Mouse (Mus musculus) midbrain, embryonic 14.5 days (tissue): ENCODE measurements around the gene Gna14. TPM values are rescaled to one million over a fixed set of nuclear protein-coding genes. Genes with fewer than 3 reads are reported as not detected.

ENCODE experiments used
- ATAC-seq: fragments of 200-750 bp; cut with Nextera tagmentation; 2 replicates; pipeline ENCODE4 v1.8.0; 2017; ENCODE audit warnings: moderate number of reproducible peaks, moderate library complexity; ENCODE audit not compliant: low FRiP score, low TSS enrichment
- DNase-seq: peaks from one replicate; pipeline ENCODE4 v3.0.0-alpha.2; 2015
- H3K27ac ChIP-seq: fragments of 300-500 bp; sonication (generic); replicated peaks from 2 replicates; pipeline ENCODE4 v1.5.1; 2014; ENCODE audit warnings: mild to moderate bottlenecking, low read depth, low read length, moderate library complexity
- H3K27me3 ChIP-seq: fragments of 300-500 bp; sonication (generic); 2 replicates; pipeline ENCODE4 v1.6.1; 2014; ENCODE audit warnings: low read length, control low read depth, mixed read lengths; ENCODE audit not compliant: control insufficient read depth, insufficient read depth
- H3K36me3 ChIP-seq: fragments of 300-500 bp; sonication (generic); 2 replicates; pipeline ENCODE4 v1.6.1; 2014; ENCODE audit warnings: low read length, control low read depth; ENCODE audit not compliant: control insufficient read depth, insufficient read depth
- H3K4me1 ChIP-seq: fragments of 300-500 bp; sonication (generic); 2 replicates; pipeline ENCODE4 v1.6.1; 2014; ENCODE audit warnings: mild to moderate bottlenecking, antibody characterized with exemption, low read length, control low read depth; ENCODE audit not compliant: control insufficient read depth, insufficient read depth
- H3K4me2 ChIP-seq: fragments of 300-500 bp; sonication (generic); 2 replicates; pipeline ENCODE4 v1.6.1; 2014; ENCODE audit warnings: mild to moderate bottlenecking, low read length, moderate library complexity
- H3K4me3 ChIP-seq: fragments of 300-500 bp; sonication (generic); replicated peaks from 2 replicates; pipeline ENCODE4 v1.5.1; 2014; ENCODE audit warnings: low read depth, low read length
- H3K9ac ChIP-seq: fragments of 300-500 bp; sonication (generic); replicated peaks from 2 replicates; pipeline ENCODE4 v1.6.1; 2014; ENCODE audit warnings: mild to moderate bottlenecking, low read length, moderate library complexity
- H3K9me3 ChIP-seq: fragments of 300-500 bp; sonication (generic); 2 replicates; pipeline ENCODE4 v1.6.1; 2016; ENCODE audit warnings: low read length, control low read depth, mixed read lengths; ENCODE audit not compliant: control insufficient read depth
- WGBS: fragments of 180-500 bp; shearing (Covaris S2); extraction: QIAGEN DNeasy Blood & Tissue Kit; methylation state at CpG from one replicate; pipeline ENCODE4 v1.1.7; 2014; 5-methylcytosine and 5-hydroxymethylcytosine counted together
- polyA plus RNA-seq: library from polyadenylated mRNA; unstranded; fragments of >200 nt; fragmentation: Nextera tagmentation; extraction: Ambion mirVana; gene quantifications from 2 replicates; pipeline ENCODE4 v1.2.1, GENCODE M21; 2014

Gna14 gene
- polyA plus RNA-seq, 1 experiment from 2014 or later: 0.25 TPM

DNA sequence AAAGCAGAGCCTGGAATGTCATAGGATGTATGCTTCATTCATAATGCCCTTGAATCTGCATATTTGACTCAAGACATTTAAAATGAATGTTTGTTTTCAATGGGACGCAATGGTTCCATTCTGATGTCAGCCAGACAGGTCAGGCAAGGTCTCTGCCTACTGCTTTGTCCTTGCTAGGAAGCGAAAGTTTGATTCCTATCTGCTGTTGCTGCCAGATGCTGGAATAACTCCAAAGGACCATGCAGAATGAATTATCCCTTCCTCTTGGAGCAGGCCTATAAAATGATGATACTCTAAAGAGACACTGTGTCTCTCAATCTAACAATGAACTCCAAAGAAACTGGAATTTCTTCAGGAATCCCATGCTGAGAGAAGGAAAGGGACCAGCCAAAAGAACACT, 10.0 kb upstream of the Gna14 start:
- WGBS: 80% methylated on average over 2 of the region's 2 CpGs
- ATAC-seq: no peak

GRCm38 (mm10) chr19:16431368-16431767, 4.2 kb upstream of the Gna14 start:
- no peak overlapping the region for H3K27ac ChIP-seq
- H3K4me3 ChIP-seq: no peak overlapping the region
- DNase-seq (no peak), ATAC-seq (no peak)
- H3K9me3 ChIP-seq: peaks cover 10% of the 10 kb centered on the region
- H3K4me2 ChIP-seq: no peak overlapping the region
- H3K9ac ChIP-seq: no peak overlapping the region
- H3K27me3 ChIP-seq: peaks cover 14% of the 10 kb centered on the region
- peaks cover 15% of the 10 kb centered on the region; the same call in 1 of the 2 replicates for H3K4me1 ChIP-seq
- 82% methylated on average over 8 of the region's 8 CpGs for WGBS
- H3K36me3 ChIP-seq: no peaks in the 10 kb centered on the region

More for the DNA sequence above, 10.0 kb upstream of the Gna14 start:
- Histone ChIP-seq H3K4me3 (no peak overlapping the region), H3K27ac (no peak overlapping the region), H3K9ac (no peak overlapping the region), H3K4me2 (no peak overlapping the region), H3K36me3 (no peaks in the 10 kb centered on the region), H3K4me1 (no peaks in the 10 kb centered on the region), H3K9me3 (peaks cover 10% of the 10 kb centered on the region), H3K27me3 (no peaks in the 10 kb centered on the region)
- no peak for DNase-seq

GRCm38 (mm10) chr19:16434879-16435278, 683 bp upstream of the Gna14 start:
- H3K9me3 ChIP-seq: no peaks in the 10 kb centered on the region
- peaks cover 35% of the 10 kb centered on the region for H3K27me3 ChIP-seq
- no peak overlapping the region for H3K27ac ChIP-seq
- ATAC-seq (no peak), DNase-seq (peak; percentile 53)
- peak overlapping the region; percentile 68 for H3K4me2 ChIP-seq
- H3K4me1 ChIP-seq: peaks cover 15% of the 10 kb centered on the region; the same call in 1 of the 2 replicates
- no peaks in the 10 kb centered on the region for H3K36me3 ChIP-seq
- 20% methylated on average over 9 of the region's 9 CpGs for WGBS
- peak overlapping the region; percentile 34; the same call in 1 of the 2 replicates for H3K4me3 ChIP-seq
- no peak overlapping the region for H3K9ac ChIP-seq

DNA sequence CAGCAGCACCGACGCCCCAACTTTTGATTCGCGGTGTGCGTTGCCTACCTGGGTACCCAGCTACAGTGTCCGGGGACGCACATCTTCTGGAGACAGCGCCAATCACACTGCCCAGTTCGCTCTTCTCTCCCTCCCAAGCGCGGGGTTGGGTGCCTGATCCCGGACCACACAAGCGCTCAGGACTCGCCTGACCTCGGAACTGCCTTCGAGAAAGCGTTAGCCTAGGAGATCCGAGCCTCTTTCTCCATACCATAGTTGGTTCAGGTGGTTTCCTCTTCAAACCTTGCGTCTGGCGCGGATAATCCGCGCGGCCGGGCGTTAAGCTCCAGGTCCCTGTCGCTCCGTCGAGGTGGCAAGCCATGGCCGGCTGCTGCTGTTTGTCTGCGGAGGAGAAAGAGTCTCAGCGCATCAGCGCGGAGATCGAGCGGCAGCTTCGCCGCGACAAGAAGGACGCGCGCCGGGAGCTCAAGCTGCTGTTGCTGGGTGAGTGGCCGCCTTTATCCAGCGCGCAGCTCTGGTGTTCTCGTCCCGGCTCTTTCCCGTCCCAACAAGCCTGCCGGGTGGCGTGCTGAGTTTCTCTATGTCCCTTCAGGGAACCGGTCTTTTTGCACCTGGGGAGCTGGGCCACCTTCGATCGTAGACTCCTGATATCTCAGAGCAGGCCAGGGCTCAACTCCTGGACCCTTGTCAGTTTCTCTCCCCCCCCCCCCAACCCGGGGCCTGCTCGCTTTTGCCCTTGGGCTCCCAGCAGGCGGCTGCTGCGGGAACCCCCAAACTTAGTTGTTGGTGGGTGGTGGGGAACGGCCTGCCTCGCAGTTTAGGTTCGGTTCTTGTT, 990 bp downstream of the Gna14 start:
- 2% methylated on average over 61 of the region's 61 CpGs for WGBS
- Histone ChIP-seq H3K27ac (no peak overlapping the region), H3K9me3 (no peaks in the 10 kb centered on the region), H3K9ac (peak overlapping the region; percentile 29; the same call in 1 of the 2 replicates), H3K36me3 (no peaks in the 10 kb centered on the region), H3K27me3 (peaks cover 35% of the 10 kb centered on the region), H3K4me1 (peaks cover 15% of the 10 kb centered on the region; the same call in 1 of the 2 replicates), H3K4me2 (peak overlapping the region; percentile 68), H3K4me3 (peak overlapping the region; percentile 34)
- peak; percentile 73 for DNase-seq
- ATAC-seq: peak; percentile 46; the same call in 1 of the 2 replicates

GRCm38 (mm10) chr19:16437170-16437483, 1.6 kb downstream of the Gna14 start:
- H3K9me3 ChIP-seq: no peaks in the 10 kb centered on the region
- no peak for ATAC-seq
- H3K27ac ChIP-seq: no peak overlapping the region
- H3K9ac ChIP-seq: no peak overlapping the region
- no peaks in the 10 kb centered on the region for H3K36me3 ChIP-seq
- 22% methylated on average over 4 of the region's 4 CpGs for WGBS
- H3K4me1 ChIP-seq: peaks cover 15% of the 10 kb centered on the region; the same call in 1 of the 2 replicates
- no peak overlapping the region for H3K4me3 ChIP-seq
- no peak overlapping the region for H3K4me2 ChIP-seq
- no peak for DNase-seq
- H3K27me3 ChIP-seq: peaks cover 35% of the 10 kb centered on the region

DNA sequence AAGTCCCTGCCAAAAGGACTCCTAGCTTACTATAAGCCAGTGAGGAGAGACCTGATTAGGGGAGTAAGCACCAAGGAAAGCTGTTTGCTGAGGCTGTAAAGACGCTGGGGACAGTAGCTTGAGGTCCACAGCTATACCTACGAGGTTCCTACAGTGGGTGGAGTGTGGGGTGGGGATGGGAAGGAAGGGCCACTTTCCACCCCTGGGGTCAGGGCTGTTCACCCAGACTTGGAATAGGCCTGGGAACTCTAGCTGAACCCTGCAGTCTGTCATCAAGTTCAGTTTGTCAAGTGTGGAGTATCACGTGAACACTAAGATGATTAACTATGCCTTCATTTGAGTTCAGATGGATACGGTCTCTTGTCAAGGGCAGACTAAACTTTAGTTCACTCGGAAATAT, 2.3 kb downstream of the Gna14 start:
- H3K27ac ChIP-seq: no peak overlapping the region
- H3K4me3 ChIP-seq: no peak overlapping the region
- 50% methylated on average over 5 of the region's 5 CpGs for whole genome bisulfite sequencing
- H3K4me1 ChIP-seq: peaks cover 15% of the 10 kb centered on the region; the same call in 1 of the 2 replicates
- peaks cover 35% of the 10 kb centered on the region for H3K27me3 ChIP-seq
- no peak overlapping the region for H3K4me2 ChIP-seq
- H3K9me3 ChIP-seq: no peaks in the 10 kb centered on the region
- no peak overlapping the region for H3K9ac ChIP-seq
- DNase-seq: no peak
- no peak for ATAC-seq
- H3K36me3 ChIP-seq: no peaks in the 10 kb centered on the region

DNA sequence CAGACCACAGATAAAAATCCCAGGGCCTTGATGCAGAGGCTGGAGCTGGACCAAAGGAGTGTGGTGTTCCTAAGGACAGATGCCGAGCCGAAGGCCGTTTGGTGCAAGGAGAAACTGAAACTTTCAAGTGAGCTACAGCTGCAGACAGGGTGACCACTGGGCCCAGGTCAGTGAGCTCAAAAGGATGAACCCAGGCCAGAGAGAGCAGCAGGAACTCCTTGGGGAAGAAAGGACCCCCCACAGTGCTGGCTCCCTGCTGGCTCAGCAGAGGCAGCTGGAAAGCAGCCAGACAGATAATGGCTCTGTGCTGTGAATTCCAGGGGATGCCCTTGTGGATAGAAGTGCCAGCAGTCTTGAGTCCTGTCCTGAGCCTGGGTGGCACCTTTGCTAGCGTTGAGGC, 3.7 kb downstream of the Gna14 start:
- Histone ChIP-seq H3K4me1 (peaks cover 15% of the 10 kb centered on the region; the same call in 1 of the 2 replicates), H3K27ac (no peak overlapping the region), H3K36me3 (no peaks in the 10 kb centered on the region), H3K9me3 (no peaks in the 10 kb centered on the region), H3K9ac (no peak overlapping the region), H3K4me2 (no peak overlapping the region), H3K4me3 (no peak overlapping the region), H3K27me3 (peaks cover 35% of the 10 kb centered on the region)
- ATAC-seq (no peak), DNase-seq (no peak)
- WGBS: 62% methylated on average over 4 of the region's 4 CpGs

GRCm38 (mm10) chr19:16439834-16440233, 4.3 kb downstream of the Gna14 start:
- Histone ChIP-seq H3K27me3 (peaks cover 35% of the 10 kb centered on the region), H3K27ac (no peak overlapping the region), H3K4me3 (no peak overlapping the region), H3K36me3 (no peaks in the 10 kb centered on the region), H3K9me3 (no peaks in the 10 kb centered on the region), H3K4me2 (no peak overlapping the region), H3K9ac (no peak overlapping the region), H3K4me1 (peaks cover 15% of the 10 kb centered on the region; the same call in 1 of the 2 replicates)
- no peak for ATAC-seq
- DNase-seq: no peak
- WGBS: 54% methylated on average over 13 of the region's 13 CpGs

DNA sequence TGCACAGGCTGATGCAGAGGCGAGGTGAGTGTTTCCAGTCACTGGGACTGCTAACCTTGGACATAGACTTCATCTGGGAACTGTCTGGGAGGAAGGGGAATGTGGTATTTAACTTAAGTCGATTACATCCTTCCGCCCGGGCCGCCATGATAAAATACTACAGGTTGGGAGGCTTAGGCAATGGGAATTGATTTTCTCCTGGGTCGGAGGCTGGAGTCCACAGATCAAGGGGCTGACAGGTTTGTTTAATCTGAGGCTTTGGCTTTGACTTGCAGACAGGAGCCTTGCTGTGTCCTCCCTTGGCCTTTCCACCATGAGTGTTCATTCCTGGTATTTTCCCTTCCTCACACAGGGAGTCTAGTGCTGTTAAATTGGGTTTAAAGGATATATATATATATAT, 5.8 kb downstream of the Gna14 start:
- ATAC-seq: no peak
- no peaks in the 10 kb centered on the region for H3K36me3 ChIP-seq
- H3K9ac ChIP-seq: no peak overlapping the region
- peaks cover 21% of the 10 kb centered on the region for H3K27me3 ChIP-seq
- no peak overlapping the region for H3K4me2 ChIP-seq
- DNase-seq: no peak
- 0 out of 2 replicates have a peak, but pooled peaks cover 1% of the 10 kb centered on the region for H3K4me1 ChIP-seq
- H3K9me3 ChIP-seq: no peaks in the 10 kb centered on the region
- H3K4me3 ChIP-seq: no peak overlapping the region
- H3K27ac ChIP-seq: no peak overlapping the region
- 85% methylated on average over 6 of the region's 6 CpGs for WGBS
